Mouse (Mus musculus): ENCODE results near the gene Gamt. TPM values are rescaled to one million over a fixed set of nuclear protein-coding genes. Genes with fewer than 3 reads are reported as not detected.

Gene Gamt
- polyA plus RNA-seq, 1 experiment, result 19.7 TPM

DNA sequence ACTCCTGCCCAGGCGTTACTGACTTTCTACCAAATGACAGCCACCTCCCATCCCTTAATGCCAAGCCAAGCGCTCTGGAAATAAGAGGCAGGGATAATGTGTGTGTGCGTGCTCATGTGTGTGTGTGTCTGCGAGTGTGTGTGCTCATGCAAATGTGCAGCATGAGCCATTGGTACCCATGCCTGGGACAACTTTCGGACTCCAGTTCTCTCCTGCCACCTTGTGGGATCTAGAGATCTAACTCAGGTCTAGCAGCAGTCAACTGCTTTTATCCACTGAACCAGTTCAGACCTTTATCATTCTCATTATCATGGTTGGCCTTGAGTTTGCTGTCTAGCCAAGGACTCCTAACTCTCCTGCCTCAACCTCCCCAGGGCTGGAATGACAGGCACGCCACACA, 13.0 kb downstream of the Gamt start:
- Histone ChIP-seq H3K4me3 (ENCODE audit: extremely low read depth, insufficient read depth, insufficient read length) (no peak overlapping the region), H3K27ac (ENCODE audit: insufficient read depth, low read length) (no peak overlapping the region), H3K36me3 (ENCODE audit: control insufficient read depth, insufficient read depth, low read length) (peaks cover 9% of the 10 kb centered on the region), H3K27me3 (ENCODE audit: control insufficient read depth, insufficient read depth, low read length) (no peaks in the 10 kb centered on the region), H3K4me1 (ENCODE audit: control insufficient read depth, insufficient read depth, insufficient read length) (peaks cover 4% of the 10 kb centered on the region; the same call in 1 of the 2 replicates)
- WGBS, result 69% methylated on average over 6 of the region's 6 CpGs
- no peak for DNase-seq (ENCODE audit: low read depth in 1 of 2, low spot score in 2 of 2)
- TF ChIP-seq POLR2A (IDR thresholded peaks at IDR 0.05; ENCODE audit: low read depth, low read length) (no peak), CTCF (IDR thresholded peaks at IDR 0.05; ENCODE audit: extremely low read depth, insufficient read depth, insufficient read length, insufficient replicate concordance) (no peak)

DNA sequence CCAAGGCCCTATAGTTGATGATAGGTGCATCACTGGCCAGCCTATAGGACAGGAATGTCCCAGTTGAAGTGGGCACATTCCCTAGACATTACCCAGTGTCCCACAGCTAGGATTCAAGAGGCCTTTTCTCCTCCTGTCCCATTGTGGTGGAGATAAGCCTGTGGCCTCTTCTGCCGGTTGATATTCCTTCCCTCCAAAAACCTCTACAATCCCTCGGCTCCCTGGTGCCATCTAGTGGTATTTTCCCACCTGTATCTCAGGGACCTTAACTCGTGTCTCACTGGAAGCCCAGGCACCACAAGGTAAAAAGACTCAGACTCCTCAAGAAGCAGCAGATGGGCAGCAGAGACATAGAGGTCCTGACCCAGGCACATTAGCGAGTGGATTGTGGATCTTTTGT, 15.2 kb downstream of the Gamt start:
- peak; percentile 59 to 71 for DNase-seq (ENCODE audit: low read depth in 1 of 2, low spot score in 2 of 2)
- TF ChIP-seq CTCF (IDR thresholded peaks at IDR 0.05; ENCODE audit: extremely low read depth, insufficient read depth, insufficient read length, insufficient replicate concordance), result peak; percentile 43; the same call in 1 of the 2 replicates
- TF ChIP-seq POLR2A (IDR thresholded peaks at IDR 0.05; ENCODE audit: low read depth, low read length), result no peak
- peaks cover 20% of the 10 kb centered on the region for H3K36me3 ChIP-seq (ENCODE audit: control insufficient read depth, insufficient read depth, low read length)
- no peaks in the 10 kb centered on the region for H3K27me3 ChIP-seq (ENCODE audit: control insufficient read depth, insufficient read depth, low read length)
- H3K27ac ChIP-seq (ENCODE audit: insufficient read depth, low read length), result no peak overlapping the region
- peaks cover 4% of the 10 kb centered on the region; the same call in 1 of the 2 replicates for H3K4me1 ChIP-seq (ENCODE audit: control insufficient read depth, insufficient read depth, insufficient read length)
- WGBS, result 6% methylated on average over 4 of the region's 4 CpGs
- H3K4me3 ChIP-seq (ENCODE audit: extremely low read depth, insufficient read depth, insufficient read length), result no peak overlapping the region

DNA sequence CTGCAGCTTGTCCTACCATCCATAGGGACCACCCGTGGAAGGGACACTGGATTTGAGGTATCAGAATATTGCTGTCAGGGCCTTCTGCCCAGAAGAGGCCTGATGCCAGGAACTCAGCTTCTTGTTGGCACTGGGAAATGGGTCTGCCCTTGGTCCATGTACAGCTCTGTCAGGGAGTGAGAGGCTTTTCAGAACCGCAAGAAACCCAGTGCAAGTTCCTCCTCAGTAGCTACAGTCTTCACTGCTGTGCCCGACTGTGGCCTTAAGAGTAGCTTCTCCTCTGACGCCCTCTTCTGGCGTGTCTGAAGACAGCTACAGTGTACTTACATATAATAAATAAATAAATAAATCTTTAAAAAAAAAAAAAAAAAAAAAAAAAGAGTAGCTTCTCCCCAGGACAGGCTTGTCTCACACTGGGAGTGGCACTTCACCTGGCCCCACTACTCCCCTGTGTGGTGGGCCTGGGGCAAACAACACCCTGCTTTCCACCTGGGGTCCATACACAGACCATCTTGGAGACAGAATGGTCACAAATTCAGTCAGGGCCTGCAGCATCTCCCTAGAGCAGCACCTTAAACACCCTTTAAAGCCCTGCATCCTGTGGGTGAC, 15.9 kb downstream of the Gamt start:
- H3K27ac ChIP-seq (ENCODE audit: insufficient read depth, low read length), result no peak overlapping the region
- H3K27me3 ChIP-seq (ENCODE audit: control insufficient read depth, insufficient read depth, low read length), result no peaks in the 10 kb centered on the region
- H3K36me3 ChIP-seq (ENCODE audit: control insufficient read depth, insufficient read depth, low read length), result peaks cover 24% of the 10 kb centered on the region
- H3K4me3 ChIP-seq (ENCODE audit: extremely low read depth, insufficient read depth, insufficient read length), result no peak overlapping the region
- WGBS, result 41% methylated on average over 5 of the region's 5 CpGs
- DNase-seq (ENCODE audit: low read depth in 1 of 2, low spot score in 2 of 2), result no peak
- peaks cover 2% of the 10 kb centered on the region; the same call in 1 of the 2 replicates for H3K4me1 ChIP-seq (ENCODE audit: control insufficient read depth, insufficient read depth, insufficient read length)
- peak; percentile 13; the same call in 1 of the 2 replicates for TF ChIP-seq CTCF (IDR thresholded peaks at IDR 0.05; ENCODE audit: extremely low read depth, insufficient read depth, insufficient read length, insufficient replicate concordance)
- no peak for TF ChIP-seq POLR2A (IDR thresholded peaks at IDR 0.05; ENCODE audit: low read depth, low read length)

DNA sequence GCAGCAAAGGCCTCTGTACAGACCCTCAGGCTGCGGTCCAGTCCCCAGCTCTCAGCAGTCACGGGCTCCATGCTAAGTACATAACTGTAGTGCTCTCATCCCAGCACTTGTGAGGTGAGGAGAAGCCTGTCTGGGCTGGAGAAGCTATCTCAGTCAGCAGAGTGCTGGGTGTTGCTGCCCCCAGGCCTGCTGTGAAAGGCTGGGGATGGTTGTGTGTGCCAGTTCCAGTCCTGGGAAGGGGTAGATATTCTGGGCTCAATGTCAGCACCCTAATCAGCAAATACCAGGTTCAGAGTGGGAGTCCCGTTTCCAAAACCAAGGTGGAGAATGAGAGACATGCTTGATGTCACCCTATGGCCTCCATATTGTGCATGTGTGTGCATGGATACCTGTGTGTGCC, 18.2 kb downstream of the Gamt start:
- WGBS, result 90% methylated on average over 3 of the region's 3 CpGs
- peaks cover 29% of the 10 kb centered on the region for H3K36me3 ChIP-seq (ENCODE audit: control insufficient read depth, insufficient read depth, low read length)

DNA sequence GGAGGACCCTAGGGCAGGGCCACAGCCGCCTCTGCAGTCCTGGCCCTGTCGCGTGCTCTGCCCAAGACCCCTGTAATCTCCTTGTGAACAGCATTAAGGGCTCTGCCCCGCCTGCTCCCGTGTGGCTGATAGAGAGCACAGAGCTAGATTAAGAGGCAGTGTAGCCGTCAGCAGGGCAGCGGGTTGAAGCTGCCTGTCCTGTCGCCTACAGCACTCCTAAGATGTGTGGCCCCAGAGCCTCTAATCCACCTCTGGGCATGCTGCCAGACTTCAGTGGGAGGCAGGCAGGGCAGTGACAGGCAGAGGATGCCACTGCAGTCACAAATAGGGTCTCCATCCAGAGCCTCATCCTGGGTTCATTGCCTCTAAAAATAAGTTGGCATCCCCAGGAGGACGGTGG, 18.7 kb downstream of the Gamt start:
- Histone ChIP-seq H3K27ac (ENCODE audit: insufficient read depth, low read length) (no peak overlapping the region), H3K36me3 (ENCODE audit: control insufficient read depth, insufficient read depth, low read length) (peaks cover 29% of the 10 kb centered on the region), H3K4me3 (ENCODE audit: extremely low read depth, insufficient read depth, insufficient read length) (no peak overlapping the region), H3K27me3 (ENCODE audit: control insufficient read depth, insufficient read depth, low read length) (no peaks in the 10 kb centered on the region), H3K4me1 (ENCODE audit: control insufficient read depth, insufficient read depth, insufficient read length) (no peaks in the 10 kb centered on the region)
- TF ChIP-seq POLR2A (IDR thresholded peaks at IDR 0.05; ENCODE audit: low read depth, low read length) (no peak), CTCF (IDR thresholded peaks at IDR 0.05; ENCODE audit: extremely low read depth, insufficient read depth, insufficient read length, insufficient replicate concordance) (no peak)
- WGBS, result 90% methylated on average over 9 of the region's 9 CpGs
- DNase-seq (ENCODE audit: low read depth in 1 of 2, low spot score in 2 of 2), result no peak

More for the DNA sequence above, 18.2 kb downstream of the Gamt start:
- Histone ChIP-seq H3K27ac (ENCODE audit: insufficient read depth, low read length) (no peak overlapping the region), H3K4me3 (ENCODE audit: extremely low read depth, insufficient read depth, insufficient read length) (no peak overlapping the region), H3K27me3 (ENCODE audit: control insufficient read depth, insufficient read depth, low read length) (no peaks in the 10 kb centered on the region), H3K4me1 (ENCODE audit: control insufficient read depth, insufficient read depth, insufficient read length) (no peaks in the 10 kb centered on the region)
- DNase-seq (ENCODE audit: low read depth in 1 of 2, low spot score in 2 of 2), result no peak
- TF ChIP-seq POLR2A (IDR thresholded peaks at IDR 0.05; ENCODE audit: low read depth, low read length), result no peak
- TF ChIP-seq CTCF (IDR thresholded peaks at IDR 0.05; ENCODE audit: extremely low read depth, insufficient read depth, insufficient read length, insufficient replicate concordance), result no peak

DNA sequence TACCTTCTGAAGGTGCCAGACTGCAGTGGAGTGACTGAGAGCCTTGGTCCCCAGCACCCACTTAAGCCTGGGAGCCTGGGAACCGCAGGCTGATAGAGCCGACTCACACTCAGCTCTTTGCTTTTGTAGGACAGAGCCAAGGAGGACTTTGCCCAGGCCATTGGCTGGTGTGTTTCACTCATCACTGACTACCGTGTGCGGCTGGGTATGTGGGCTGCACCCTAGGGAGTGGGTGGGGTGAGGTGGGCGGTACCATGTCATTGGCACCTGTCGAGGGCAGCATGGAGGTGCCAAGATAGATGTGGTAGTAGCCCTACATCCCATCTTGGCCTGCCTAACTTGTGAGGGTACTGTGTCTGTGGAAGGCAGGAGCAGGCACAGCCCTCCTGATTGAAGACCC, 21.0 kb downstream of the Gamt start:
- no peaks in the 10 kb centered on the region for H3K27me3 ChIP-seq (ENCODE audit: control insufficient read depth, insufficient read depth, low read length)
- DNase-seq (ENCODE audit: low read depth in 1 of 2, low spot score in 2 of 2), result no peak
- H3K27ac ChIP-seq (ENCODE audit: insufficient read depth, low read length), result no peak overlapping the region
- peaks cover 38% of the 10 kb centered on the region for H3K36me3 ChIP-seq (ENCODE audit: control insufficient read depth, insufficient read depth, low read length)
- H3K4me3 ChIP-seq (ENCODE audit: extremely low read depth, insufficient read depth, insufficient read length), result no peak overlapping the region
- no peaks in the 10 kb centered on the region for H3K4me1 ChIP-seq (ENCODE audit: control insufficient read depth, insufficient read depth, insufficient read length)
- TF ChIP-seq POLR2A (IDR thresholded peaks at IDR 0.05; ENCODE audit: low read depth, low read length), result no peak
- TF ChIP-seq CTCF (IDR thresholded peaks at IDR 0.05; ENCODE audit: extremely low read depth, insufficient read depth, insufficient read length, insufficient replicate concordance), result no peak
- 87% methylated on average over 6 of the region's 6 CpGs for WGBS

DNA sequence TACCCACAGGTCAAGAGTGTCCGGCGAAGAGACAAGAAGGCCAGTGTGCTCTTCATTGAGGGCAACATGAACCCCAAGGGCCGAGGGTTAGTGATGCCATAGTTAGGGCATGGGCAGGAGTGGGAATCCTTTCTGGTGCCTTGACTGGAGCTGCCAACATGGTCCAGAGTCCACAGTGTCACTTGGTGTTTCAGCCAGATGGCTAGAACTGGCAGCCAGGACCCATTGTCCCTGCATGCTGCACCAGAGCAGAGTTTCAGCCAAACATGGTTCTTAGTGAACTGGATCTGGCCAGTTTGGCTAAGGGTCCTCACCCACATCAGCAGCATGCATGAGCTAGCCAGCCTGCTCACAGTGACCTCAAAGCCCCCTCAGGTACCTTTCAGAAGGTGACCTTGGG, 22.5 kb downstream of the Gamt start:
- no peaks in the 10 kb centered on the region for H3K4me1 ChIP-seq (ENCODE audit: control insufficient read depth, insufficient read depth, insufficient read length)
- no peaks in the 10 kb centered on the region for H3K27me3 ChIP-seq (ENCODE audit: control insufficient read depth, insufficient read depth, low read length)
- no peak overlapping the region for H3K27ac ChIP-seq (ENCODE audit: insufficient read depth, low read length)
- TF ChIP-seq CTCF (IDR thresholded peaks at IDR 0.05; ENCODE audit: extremely low read depth, insufficient read depth, insufficient read length, insufficient replicate concordance), result no peak
- TF ChIP-seq POLR2A (IDR thresholded peaks at IDR 0.05; ENCODE audit: low read depth, low read length), result no peak
- no peak for DNase-seq (ENCODE audit: low read depth in 1 of 2, low spot score in 2 of 2)
- WGBS, result 97% methylated on average over 3 of the region's 3 CpGs
- peaks cover 44% of the 10 kb centered on the region for H3K36me3 ChIP-seq (ENCODE audit: control insufficient read depth, insufficient read depth, low read length)
- H3K4me3 ChIP-seq (ENCODE audit: extremely low read depth, insufficient read depth, insufficient read length), result no peak overlapping the region

All from spleen, adult 2 months (tissue).